Mouse (Mus musculus) kidney, postnatal 10 days (tissue): ENCODE data around the gene Artn.

ENCODE experiments used
- DNase-seq: peaks from one replicate; pipeline ENCODE4 v3.0.0; 2021; ENCODE audit warnings: mixed read lengths

Artn gene

GRCm38 (mm10) chr4:117929391-117929881 is at the start of gene Artn:
Artn (minus strand) TSS chr4:117929763.
- peak; percentile 82 for DNase-seq

- DNase-seq = no peak
Observed at GRCm38 (mm10) chr4:117979181-117979580, 49.6 kb upstream of the Artn start.

- DNase-seq = no peak
Observed at GRCm38 (mm10) chr4:117978282-117978681, 48.7 kb upstream of the Artn start.

- no peak for DNase-seq
Observed at GRCm38 (mm10) chr4:117977841-117978240, 48.3 kb upstream of the Artn start.

GRCm38 (mm10) chr4:117977371-117977770 is 47.8 kb upstream of the Artn start:
- DNase-seq = no peak

GRCm38 (mm10) chr4:117975820-117976219 is 46.3 kb upstream of the Artn start:
- peak; percentile 26 for DNase-seq

- no peak for DNase-seq
Observed at GRCm38 (mm10) chr4:117974719-117975118, 45.2 kb upstream of the Artn start.

- DNase-seq = no peak
Observed at GRCm38 (mm10) chr4:117972999-117973398, 43.4 kb upstream of the Artn start.

GRCm38 (mm10) chr4:117964346-117965025 is 34.9 kb upstream of the Artn start:
- DNase-seq = peak; percentile 26

- no peak for DNase-seq
Observed at GRCm38 (mm10) chr4:117957492-117957891, 27.9 kb upstream of the Artn start.

GRCm38 (mm10) chr4:117947493-117947892 is 17.9 kb upstream of the Artn start:
- DNase-seq = no peak

GRCm38 (mm10) chr4:117946639-117947305 is 17.2 kb upstream of the Artn start:
- peak; percentile 25 for DNase-seq

GRCm38 (mm10) chr4:117943317-117943716 is 13.8 kb upstream of the Artn start:
- no peak for DNase-seq

- no peak for DNase-seq
Observed at GRCm38 (mm10) chr4:117936964-117937363, 7.4 kb upstream of the Artn start.

GRCm38 (mm10) chr4:117934081-117934480 is 4.5 kb upstream of the Artn start:
- no peak for DNase-seq

- no peak for DNase-seq
Observed at GRCm38 (mm10) chr4:117933248-117933647, 3.7 kb upstream of the Artn start.

- peak; percentile 81 for DNase-seq
Observed at GRCm38 (mm10) chr4:117928699-117929241, 793 bp downstream of the Artn start.

- DNase-seq = peak; percentile 62
Observed at GRCm38 (mm10) chr4:117928234-117928633, 1.3 kb downstream of the Artn start.

- DNase-seq = peak; percentile 73
Observed at GRCm38 (mm10) chr4:117926545-117927482, 2.7 kb downstream of the Artn start.

- no peak for DNase-seq
Observed at GRCm38 (mm10) chr4:117924916-117925315, 4.6 kb downstream of the Artn start.

- DNase-seq = no peak
Observed at GRCm38 (mm10) chr4:117923450-117923849, 6.1 kb downstream of the Artn start.

- no peak for DNase-seq
Observed at GRCm38 (mm10) chr4:117921358-117921757, 8.2 kb downstream of the Artn start.

- no peak for DNase-seq
Observed at GRCm38 (mm10) chr4:117918762-117919161, 10.8 kb downstream of the Artn start.
